Mouse (Mus musculus) neural tube, embryonic 11.5 days (tissue): ENCODE data around the gene Wipf2. TPM values are rescaled to one million over a fixed set of nuclear protein-coding genes. Genes with fewer than 3 reads are reported as not detected.
A peak's percentile ranks its signal among the peaks of the same experiment; 100 is the strongest.

Experiments used
- ATAC-seq: fragments of 200-750 bp; cut with Nextera tagmentation; 2 replicates; pipeline ENCODE4 v1.8.0; 2017; ENCODE audit warnings: moderate number of reproducible peaks, mild to moderate bottlenecking, moderate TSS enrichment, moderate library complexity; ENCODE audit not compliant: insufficient read depth, low FRiP score, low TSS enrichment
- DNase-seq: peaks from one replicate; pipeline ENCODE4 v3.0.0-alpha.2; 2015; ENCODE audit warnings: low spot score
- H3K27ac ChIP-seq: fragments of 300-500 bp; sonication (generic); 2 replicates; pipeline ENCODE4 v1.5.1; 2014; ENCODE audit warnings: low read depth, mild to moderate bottlenecking, low read length
- H3K27me3 ChIP-seq: fragments of 300-500 bp; sonication (generic); 2 replicates; pipeline ENCODE4 v1.6.1; 2014; ENCODE audit warnings: mild to moderate bottlenecking, low read length, mixed read lengths; ENCODE audit not compliant: control insufficient read depth, insufficient read depth
- H3K36me3 ChIP-seq: fragments of 300-500 bp; sonication (generic); 2 replicates; pipeline ENCODE4 v1.6.1; 2014; ENCODE audit warnings: mild to moderate bottlenecking, low read length, moderate library complexity, mixed read lengths; ENCODE audit not compliant: control insufficient read depth, insufficient read depth
- H3K4me1 ChIP-seq: fragments of 300-500 bp; sonication (generic); 2 replicates; pipeline ENCODE4 v1.6.1; 2014; ENCODE audit warnings: low read length, mixed read lengths; ENCODE audit not compliant: control insufficient read depth, insufficient read depth
- H3K4me2 ChIP-seq: fragments of 300-500 bp; sonication (generic); 2 replicates; pipeline ENCODE4 v1.6.1; 2014; ENCODE audit warnings: low read depth, mild to moderate bottlenecking, moderate library complexity
- H3K4me3 ChIP-seq: fragments of 300-500 bp; sonication (generic); 2 replicates; pipeline ENCODE4 v1.5.1; 2014; ENCODE audit warnings: low read depth, low read length
- H3K9ac ChIP-seq: fragments of 300-500 bp; sonication (generic); 2 replicates; pipeline ENCODE4 v1.6.1; 2014; ENCODE audit warnings: mild to moderate bottlenecking, low read length
- H3K9me3 ChIP-seq: fragments of 300-500 bp; sonication (generic); 2 replicates; pipeline ENCODE4 v1.6.1; 2016; ENCODE audit warnings: low read length; ENCODE audit not compliant: control insufficient read depth
- WGBS: fragments of 180-500 bp; shearing (Covaris S2); extraction: QIAGEN DNeasy Blood & Tissue Kit; methylation state at CpG from one replicate; pipeline ENCODE4 v1.1.7; 2014; 5-methylcytosine and 5-hydroxymethylcytosine counted together
- polyA plus RNA-seq: library from polyadenylated mRNA; unstranded; fragments of >200 nt; fragmentation: Nextera tagmentation; extraction: Ambion mirVana; gene quantifications from 2 replicates; pipeline ENCODE4 v1.2.1, GENCODE M21; 2014

Wipf2 gene
- polyA plus RNA-seq, 1 experiment from 2014 or later = 5.6 TPM

DNA sequence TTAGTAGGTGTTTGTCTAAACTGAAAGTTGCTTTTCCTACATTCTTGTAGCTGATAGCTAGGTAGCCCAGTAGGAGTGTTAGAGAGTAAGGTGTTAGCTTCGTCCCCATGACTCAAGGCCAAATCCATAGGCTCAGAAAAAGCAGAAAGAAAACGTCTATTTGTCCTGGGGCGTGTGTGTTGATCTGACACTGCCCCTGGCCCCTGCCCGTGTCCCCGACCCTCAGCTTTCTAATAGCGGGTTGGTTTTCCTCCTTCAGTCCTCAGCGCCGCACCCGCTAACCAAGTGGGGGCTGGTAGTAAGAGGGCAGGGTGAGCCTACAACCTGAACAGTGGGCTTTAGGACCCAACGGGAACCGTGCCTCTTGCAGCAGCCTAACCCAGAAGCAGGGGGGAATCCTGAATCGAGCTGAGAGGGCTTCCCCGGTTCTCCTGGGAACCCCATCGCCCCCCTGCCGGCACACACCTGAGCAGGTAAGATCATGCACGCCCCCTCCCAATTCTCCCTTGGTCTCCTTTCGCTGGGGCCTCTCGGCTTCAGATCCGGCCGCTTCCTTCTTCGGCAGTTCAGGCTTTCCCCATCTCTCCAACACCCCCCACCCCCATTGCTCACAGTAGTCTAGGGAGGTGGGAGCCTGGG lies 64.1 kb downstream of the Wipf2 start, which contains the start of gene Rara:
Gene Rara (plus strand): TSS at position 381 of the 639 bp plus-strand sequence.
- peaks cover 75% of the 10 kb centered on the region for H3K4me1 ChIP-seq
- DNase-seq (peak; percentile 47), ATAC-seq (no peak)
- 9% methylated on average over 21 of the region's 21 CpGs for WGBS
- H3K4me3 ChIP-seq = peak within 1 kb of the TSS; percentile 59
- no peaks in the 10 kb centered on the region for H3K36me3 ChIP-seq
- no peaks in the 10 kb centered on the region for H3K27me3 ChIP-seq
- peak within 1 kb of the TSS; percentile 88 for H3K4me2 ChIP-seq
- peak within 1 kb of the TSS; percentile 76 for H3K9ac ChIP-seq
- H3K9me3 ChIP-seq = no peaks in the 10 kb centered on the region
- no peak within 1 kb of the TSS for H3K27ac ChIP-seq

DNA sequence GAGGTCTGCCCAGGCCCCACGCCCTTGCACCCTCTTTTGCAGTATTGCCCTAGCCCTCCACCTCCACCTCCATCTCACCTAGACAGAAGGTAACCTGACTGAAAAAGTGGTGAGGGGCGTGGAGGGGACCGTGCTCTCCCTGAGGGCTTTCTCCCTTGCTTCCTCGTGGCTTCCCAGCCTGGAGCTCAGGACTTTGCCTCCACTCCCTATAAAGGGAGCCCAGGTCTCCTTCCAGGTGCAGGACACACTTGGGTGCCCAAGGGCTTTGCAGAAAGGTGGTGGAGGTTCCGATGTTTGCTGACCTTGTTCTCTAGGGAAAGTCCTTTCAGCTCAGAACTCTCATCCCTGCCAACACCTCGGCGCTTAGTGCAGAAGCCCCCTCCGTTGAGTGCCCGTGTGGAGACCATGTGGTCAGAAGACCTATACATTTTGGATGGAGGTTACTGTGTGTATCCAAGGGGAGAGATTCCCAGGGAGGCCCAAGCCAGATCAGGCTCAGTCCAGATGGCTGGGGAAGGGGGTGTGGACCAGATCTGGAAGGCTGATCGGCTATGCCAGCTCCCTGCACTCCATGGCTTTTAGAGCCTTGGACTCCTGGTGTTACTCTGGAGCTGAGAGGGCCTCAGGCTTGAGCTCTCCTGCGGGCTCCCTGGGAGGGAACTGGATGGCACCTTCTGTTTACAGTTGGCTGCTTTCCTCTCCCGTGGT lies 64.9 kb downstream of the Wipf2 start:
- 13% methylated on average over 12 of the region's 12 CpGs for WGBS
- DNase-seq (no peak), ATAC-seq (no peak)

DNA sequence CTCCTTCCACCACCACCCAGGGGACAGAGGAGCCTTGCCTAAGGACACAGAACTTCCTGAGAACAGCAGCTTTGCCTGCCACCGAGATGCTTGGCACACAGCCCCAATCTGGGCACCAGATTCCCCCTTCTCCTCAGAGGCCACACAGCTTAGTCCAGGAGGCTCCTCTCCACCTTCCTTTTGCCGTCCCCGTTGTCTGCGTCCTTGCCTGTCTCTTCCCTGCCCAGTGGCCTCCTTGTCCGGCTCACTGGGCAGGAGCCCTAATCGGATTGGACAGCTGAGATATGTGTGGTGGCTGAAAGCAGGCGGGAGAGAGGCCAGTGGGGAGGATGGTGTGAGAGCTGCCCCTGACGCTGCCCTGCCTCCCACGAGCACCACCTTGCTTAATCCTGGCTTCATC lies 66.1 kb downstream of the Wipf2 start:
- H3K9ac ChIP-seq = peak overlapping the region; percentile 33
- H3K27ac ChIP-seq = peak overlapping the region; percentile 24; the same call in 1 of the 2 replicates
- no peak for DNase-seq
- H3K4me1 ChIP-seq = peaks cover 80% of the 10 kb centered on the region
- H3K4me3 ChIP-seq = peak overlapping the region; percentile 12
- no peaks in the 10 kb centered on the region for H3K27me3 ChIP-seq
- no peaks in the 10 kb centered on the region for H3K9me3 ChIP-seq
- whole genome bisulfite sequencing = 11% methylated on average over 9 of the region's 9 CpGs
- ATAC-seq = no peak
- peak overlapping the region; percentile 88 for H3K4me2 ChIP-seq
- no peaks in the 10 kb centered on the region for H3K36me3 ChIP-seq

More for the DNA sequence above, 64.9 kb downstream of the Wipf2 start:
- Histone ChIP-seq H3K9ac (peak overlapping the region; percentile 76), H3K9me3 (no peaks in the 10 kb centered on the region), H3K4me1 (peaks cover 83% of the 10 kb centered on the region), H3K27ac (no peak overlapping the region), H3K4me3 (peak overlapping the region; percentile 59), H3K36me3 (no peaks in the 10 kb centered on the region), H3K4me2 (peak overlapping the region; percentile 88), H3K27me3 (no peaks in the 10 kb centered on the region)

DNA sequence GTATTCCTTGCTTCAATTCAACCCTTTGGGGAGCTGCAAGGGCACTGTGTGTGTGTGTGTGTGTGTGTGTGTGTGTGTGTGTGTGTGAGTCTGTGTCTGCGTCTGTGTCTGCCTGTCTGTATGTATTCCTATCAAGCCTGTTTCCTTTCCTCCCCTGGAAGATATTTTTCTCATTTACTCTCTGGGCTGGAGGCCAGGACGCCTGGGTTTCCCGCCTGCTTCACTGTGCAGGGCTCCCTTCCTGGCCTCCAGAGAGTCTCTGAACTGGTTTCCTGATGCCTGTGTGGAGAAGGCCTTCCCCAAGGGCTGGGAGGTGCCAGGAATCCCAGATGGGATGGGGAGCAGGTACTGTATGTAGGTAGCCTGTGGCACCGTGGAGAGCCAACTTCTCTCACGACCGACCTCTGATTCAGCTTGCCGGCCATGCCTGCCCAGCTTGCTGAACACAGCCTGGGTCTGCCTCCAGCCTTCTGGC lies 66.7 kb downstream of the Wipf2 start:
- Histone ChIP-seq H3K27me3 (no peaks in the 10 kb centered on the region), H3K9me3 (no peaks in the 10 kb centered on the region), H3K4me3 (no peak overlapping the region), H3K27ac (0 out of 2 replicates have a peak overlapping the region, but pooled peaks have one; percentile 24), H3K9ac (peak overlapping the region; percentile 33; the same call in 1 of the 2 replicates), H3K4me1 (peaks cover 73% of the 10 kb centered on the region), H3K4me2 (no peak overlapping the region), H3K36me3 (no peaks in the 10 kb centered on the region)
- 69% methylated on average over 7 of the region's 7 CpGs for WGBS
- DNase-seq (no peak), ATAC-seq (no peak)

DNA sequence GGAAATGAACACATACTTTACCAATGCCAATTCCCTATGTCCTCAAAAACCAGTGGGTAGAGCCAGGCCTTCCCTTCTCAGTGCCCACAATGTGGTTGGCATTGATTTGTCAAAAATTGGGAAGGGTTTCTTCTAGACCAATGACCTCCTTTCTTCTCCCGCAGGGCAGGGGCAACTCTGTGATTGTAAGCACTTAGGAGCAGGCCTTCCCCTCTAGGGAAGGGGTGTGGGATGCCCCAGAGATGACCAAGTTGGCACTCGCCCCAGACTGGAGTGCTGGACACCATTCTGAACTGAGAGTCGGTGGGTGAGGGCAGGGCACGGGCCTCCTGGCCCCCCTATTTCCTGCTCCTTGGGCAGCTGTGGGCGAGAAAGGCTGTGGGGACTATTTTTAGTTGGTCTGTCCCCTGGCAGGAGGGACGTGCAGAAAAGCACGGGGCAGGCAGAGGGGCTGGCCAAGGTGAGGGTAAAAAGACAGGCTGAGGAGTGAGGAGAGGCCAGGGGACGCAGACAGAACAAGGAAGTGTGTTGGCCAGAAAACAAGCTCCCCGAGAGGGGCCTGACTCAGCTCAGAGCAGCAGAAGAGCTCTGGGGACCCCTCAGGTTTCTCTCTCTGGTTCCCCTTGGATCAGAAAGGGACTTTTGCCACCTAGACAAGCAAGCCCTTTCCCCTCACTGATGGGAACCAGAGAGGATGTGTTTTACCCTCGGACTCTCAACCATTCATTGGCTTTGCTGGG lies 67.5 kb downstream of the Wipf2 start:
- Histone ChIP-seq H3K27ac (0 out of 2 replicates have a peak overlapping the region, but pooled peaks have one; percentile 30), H3K27me3 (no peaks in the 10 kb centered on the region), H3K9ac (no peak overlapping the region; the same call in 1 of the 2 replicates), H3K4me2 (no peak overlapping the region), H3K9me3 (no peaks in the 10 kb centered on the region), H3K4me3 (no peak overlapping the region), H3K4me1 (peaks cover 67% of the 10 kb centered on the region), H3K36me3 (no peaks in the 10 kb centered on the region)
- WGBS = 54% methylated on average over 10 of the region's 10 CpGs
- DNase-seq (no peak), ATAC-seq (no peak)

DNA sequence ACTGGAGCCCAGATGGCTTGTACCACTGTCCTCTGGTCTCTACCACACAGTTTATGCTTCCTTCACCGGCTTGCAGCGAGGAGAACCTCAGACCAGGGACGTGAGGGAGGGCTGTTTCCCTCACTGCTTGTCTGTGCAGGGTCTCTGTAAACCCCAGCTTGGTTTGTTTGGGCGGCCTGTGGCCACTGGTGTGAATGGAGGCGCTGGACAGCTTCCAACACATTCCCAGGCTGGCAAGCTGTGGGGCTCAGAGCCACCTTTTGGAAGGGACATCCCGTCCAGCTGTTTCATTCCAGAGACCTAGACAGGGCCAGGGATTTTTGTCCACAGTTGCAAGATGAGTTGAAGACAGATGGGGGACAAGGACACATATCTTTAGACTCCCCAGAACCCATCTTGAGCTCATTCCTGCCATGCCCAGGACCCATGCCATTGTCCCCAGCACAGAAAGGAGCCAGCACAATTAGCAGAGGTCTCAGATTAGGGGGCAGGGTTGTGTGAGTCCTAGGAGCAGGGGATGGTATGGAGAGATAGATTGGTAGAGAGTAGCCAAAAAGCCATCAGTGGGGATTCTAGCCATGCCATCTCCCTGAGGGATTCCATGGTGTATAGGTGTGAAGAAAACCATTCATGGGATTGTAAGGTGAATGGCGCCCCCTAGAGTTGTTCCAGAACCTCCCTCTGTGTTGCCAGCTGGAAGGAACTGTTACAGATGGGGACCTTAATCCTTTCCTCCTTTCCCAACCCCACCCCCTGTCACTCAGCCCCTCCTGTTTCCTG lies 68.3 kb downstream of the Wipf2 start:
- H3K9ac ChIP-seq = no peak overlapping the region
- no peak for ATAC-seq
- H3K9me3 ChIP-seq = no peaks in the 10 kb centered on the region
- H3K4me2 ChIP-seq = no peak overlapping the region
- peak overlapping the region; percentile 71; the same call in 1 of the 2 replicates for H3K27ac ChIP-seq
- H3K4me3 ChIP-seq = no peak overlapping the region
- 30% methylated on average over 7 of the region's 7 CpGs for WGBS
- DNase-seq = no peak
- no peaks in the 10 kb centered on the region for H3K36me3 ChIP-seq
- peaks cover 69% of the 10 kb centered on the region for H3K4me1 ChIP-seq
- H3K27me3 ChIP-seq = no peaks in the 10 kb centered on the region

DNA sequence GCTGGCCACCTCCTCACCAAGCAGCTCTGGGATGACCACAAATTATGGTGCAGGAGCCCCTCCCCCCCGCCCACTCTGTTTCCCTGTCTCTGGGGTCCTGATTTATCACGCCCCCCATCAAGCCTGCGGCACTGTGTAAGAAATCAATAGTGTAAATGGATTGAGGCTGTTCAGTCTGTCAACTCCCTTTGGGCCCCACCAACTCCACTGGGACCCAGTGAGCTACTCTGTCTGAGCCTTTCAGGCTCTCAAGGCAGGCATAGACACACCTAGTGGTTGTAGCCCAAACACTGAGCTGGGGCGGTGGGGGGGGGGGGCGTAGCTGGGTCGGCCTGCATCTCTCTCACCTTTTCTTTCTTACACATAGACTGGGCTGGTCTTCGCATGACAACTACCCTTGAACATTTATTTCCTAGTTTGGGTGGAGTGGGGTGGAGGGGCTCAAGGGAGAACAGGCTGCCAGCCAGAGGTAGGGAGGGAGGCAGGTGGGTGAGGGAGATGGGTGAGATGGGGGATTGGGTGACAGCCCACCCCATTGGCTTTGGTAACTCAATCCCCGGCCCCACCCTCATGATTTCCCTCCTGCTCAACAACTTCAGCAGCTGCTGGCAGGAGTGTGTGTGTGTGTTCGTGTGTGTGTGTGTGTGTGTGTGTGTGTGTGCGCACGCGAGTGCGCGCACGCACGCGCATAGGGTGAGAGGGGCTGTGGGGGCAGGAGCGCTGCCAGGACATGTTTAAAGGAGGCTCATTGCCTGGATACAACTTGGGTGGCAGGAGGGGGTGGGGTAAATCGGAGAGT lies 69.1 kb downstream of the Wipf2 start:
- Histone ChIP-seq H3K9ac (no peak overlapping the region; the same call in 1 of the 2 replicates), H3K27ac (peak overlapping the region; percentile 44), H3K4me2 (peak overlapping the region; percentile 31), H3K36me3 (no peaks in the 10 kb centered on the region), H3K4me3 (no peak overlapping the region), H3K9me3 (no peaks in the 10 kb centered on the region), H3K27me3 (no peaks in the 10 kb centered on the region), H3K4me1 (peaks cover 69% of the 10 kb centered on the region)
- DNase-seq = peak; percentile 61
- 23% methylated on average over 17 of the region's 19 CpGs for WGBS
- peak; percentile 17; the same call in 1 of the 2 replicates for ATAC-seq
